Mouse (Mus musculus) forebrain, embryonic 14.5 days (tissue): ENCODE measurements around the gene Tmc8. TPM values are rescaled to one million over a fixed set of nuclear protein-coding genes. Genes with fewer than 3 reads are reported as not detected.
A peak's percentile ranks its signal among the peaks of the same experiment; 100 is the strongest.
"Not testable (repeated sequence)": the region's sequence is repeated elsewhere in the genome, so short reads cannot be mapped to it uniquely, and the experiment has no call there.

Experiments used
- ATAC-seq: fragments of 200-750 bp; cut with Nextera tagmentation; 2 replicates; pipeline ENCODE4 v1.8.0; 2017; ENCODE audit warnings: mild to moderate bottlenecking, moderate library complexity
- DNase-seq: peaks from one replicate; pipeline ENCODE4 v3.0.0-alpha.2; 2015; ENCODE audit warnings: low spot score
- H3K27ac ChIP-seq: fragments of 300-500 bp; sonication (generic); 2 replicates; pipeline ENCODE4 v1.5.1; 2014; ENCODE audit warnings: low read depth, mild to moderate bottlenecking, control low read depth, low read length, moderate library complexity
- H3K27me3 ChIP-seq: fragments of 300-500 bp; sonication (generic); replicated peaks from 2 replicates; pipeline ENCODE4 v1.6.1; 2014; ENCODE audit warnings: low read length, control low read depth, mixed read lengths; ENCODE audit not compliant: control insufficient read depth, insufficient read depth
- H3K36me3 ChIP-seq: fragments of 300-500 bp; sonication (generic); 2 replicates; pipeline ENCODE4 v1.6.1; 2014; ENCODE audit warnings: low read length, control low read depth; ENCODE audit not compliant: control insufficient read depth, insufficient read depth
- H3K4me1 ChIP-seq: fragments of 300-500 bp; sonication (generic); 2 replicates; pipeline ENCODE4 v1.6.1; 2014; ENCODE audit warnings: antibody characterized with exemption, low read length, control low read depth; ENCODE audit not compliant: control insufficient read depth, insufficient read depth
- H3K4me2 ChIP-seq: fragments of 300-500 bp; sonication (generic); 2 replicates; pipeline ENCODE4 v1.6.1; 2014; ENCODE audit warnings: mild to moderate bottlenecking, control low read depth, low read length
- H3K4me3 ChIP-seq: fragments of 300-500 bp; sonication (generic); 2 replicates; pipeline ENCODE4 v1.5.1; 2014; ENCODE audit warnings: low read depth, low read length, control low read depth
- H3K9ac ChIP-seq: fragments of 300-500 bp; sonication (generic); 2 replicates; pipeline ENCODE4 v1.6.1; 2014; ENCODE audit warnings: mild to moderate bottlenecking, low read length, control low read depth, moderate library complexity
- H3K9me3 ChIP-seq: fragments of 300-500 bp; sonication (generic); replicated peaks from 2 replicates; pipeline ENCODE4 v1.6.1; 2016; ENCODE audit warnings: low read length, control low read depth, mixed read lengths; ENCODE audit not compliant: control insufficient read depth
- WGBS: fragments of 180-500 bp; shearing (Covaris S2); extraction: QIAGEN DNeasy Blood & Tissue Kit; methylation state at CpG from one replicate; pipeline ENCODE4 v1.1.7; 2014; 5-methylcytosine and 5-hydroxymethylcytosine counted together
- polyA plus RNA-seq: library from polyadenylated mRNA; unstranded; fragments of >200 nt; fragmentation: Nextera tagmentation; extraction: Ambion mirVana; gene quantifications from 2 replicates; pipeline ENCODE4 v1.2.1, GENCODE M21; 2014

The Tmc8 gene
- polyA plus RNA-seq, 1 experiment from 2014 or later: 0.29 TPM

DNA sequence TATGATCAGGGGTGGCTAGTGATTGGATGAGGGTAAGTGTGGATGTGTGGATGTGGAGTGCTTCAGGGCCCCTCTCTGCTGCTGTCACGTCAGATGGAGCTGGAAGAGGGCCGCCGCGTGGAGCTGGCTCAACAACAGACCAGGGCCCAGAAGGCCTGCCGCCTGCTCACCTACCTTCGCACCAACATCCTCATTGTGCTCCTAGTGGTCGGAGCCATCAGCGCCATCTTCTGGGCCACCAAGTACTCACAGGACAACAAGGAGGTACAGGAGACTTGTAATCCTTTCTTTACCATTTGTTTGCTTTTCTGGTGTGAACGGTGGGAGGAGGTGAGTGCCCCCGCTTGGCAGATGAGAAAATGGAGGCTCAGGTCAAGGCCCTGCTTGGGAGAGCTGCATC, 4.4 kb downstream of the Tmc8 start:
- Histone ChIP-seq H3K27me3 (peaks cover 25% of the 10 kb centered on the region; the same call in 1 of the 2 replicates), H3K9me3 (no peaks in the 10 kb centered on the region), H3K27ac (no peak overlapping the region), H3K9ac (no peak overlapping the region), H3K4me1 (no peaks in the 10 kb centered on the region; the same call in 1 of the 2 replicates), H3K4me2 (no peak overlapping the region), H3K36me3 (no peaks in the 10 kb centered on the region), H3K4me3 (no peak overlapping the region)
- DNase-seq (peak; percentile 63), ATAC-seq (peak; percentile 18; the same call in 1 of the 2 replicates)
- 5% methylated on average over 10 of the region's 10 CpGs for WGBS

DNA sequence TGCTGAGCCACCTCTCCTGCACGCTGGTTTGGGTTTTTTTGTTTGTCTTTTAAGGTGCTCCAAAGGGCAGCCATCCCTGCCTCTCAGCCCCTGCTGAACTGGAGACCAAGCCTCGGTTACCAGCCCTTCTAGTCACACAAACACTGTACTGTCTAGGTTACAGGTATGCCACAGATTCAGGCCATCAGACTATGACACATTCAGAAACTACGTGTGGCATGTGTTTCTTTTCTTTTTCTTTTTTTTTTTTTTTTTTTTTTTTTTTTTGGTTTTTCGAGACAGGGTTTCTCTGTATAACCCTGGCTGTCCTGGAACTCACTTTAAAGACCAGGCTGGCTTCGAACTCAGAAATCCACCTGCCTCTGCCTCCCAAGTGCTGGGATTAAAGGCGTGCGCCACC, 6.6 kb downstream of the Tmc8 start:
- H3K27me3 ChIP-seq: peaks cover 13% of the 10 kb centered on the region; the same call in 1 of the 2 replicates
- not testable (repeated sequence) for H3K4me2 ChIP-seq, H3K9ac ChIP-seq, H3K36me3 ChIP-seq, DNase-seq, H3K4me1 ChIP-seq, H3K9me3 ChIP-seq, ATAC-seq, H3K4me3 ChIP-seq, H3K27ac ChIP-seq
- WGBS: 81% methylated on average over 7 of the region's 7 CpGs

DNA sequence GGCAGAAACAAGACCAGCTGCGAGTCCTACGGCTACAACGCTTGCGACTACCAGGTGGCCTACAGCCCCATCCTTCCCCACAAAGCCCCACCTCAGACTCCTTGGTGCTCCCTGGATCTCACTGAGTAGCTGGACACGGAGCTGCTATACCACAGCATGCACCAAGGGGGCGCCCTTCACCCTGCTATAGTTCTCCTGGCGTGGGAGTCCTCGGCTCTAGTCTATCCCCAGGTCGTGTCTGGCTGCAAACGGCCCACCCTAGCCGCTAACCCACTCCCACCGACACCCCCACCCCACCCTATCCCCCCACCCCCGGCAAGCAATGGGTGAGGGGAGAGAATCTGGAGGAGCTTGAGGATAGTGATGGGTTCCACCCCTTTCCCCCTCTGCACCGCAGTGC, 8.4 kb downstream of the Tmc8 start:
- H3K4me3 ChIP-seq: no peak overlapping the region
- no peak overlapping the region for H3K9ac ChIP-seq
- no peaks in the 10 kb centered on the region for H3K36me3 ChIP-seq
- DNase-seq: peak; percentile 60
- ATAC-seq: no peak
- WGBS: 9% methylated on average over 14 of the region's 14 CpGs
- peak overlapping the region; percentile 12; the same call in 1 of the 2 replicates for H3K4me2 ChIP-seq
- H3K27me3 ChIP-seq: 0 out of 2 replicates have a peak, but pooled peaks cover 5% of the 10 kb centered on the region
- H3K27ac ChIP-seq: no peak overlapping the region
- no peaks in the 10 kb centered on the region for H3K4me1 ChIP-seq
- no peaks in the 10 kb centered on the region for H3K9me3 ChIP-seq

DNA sequence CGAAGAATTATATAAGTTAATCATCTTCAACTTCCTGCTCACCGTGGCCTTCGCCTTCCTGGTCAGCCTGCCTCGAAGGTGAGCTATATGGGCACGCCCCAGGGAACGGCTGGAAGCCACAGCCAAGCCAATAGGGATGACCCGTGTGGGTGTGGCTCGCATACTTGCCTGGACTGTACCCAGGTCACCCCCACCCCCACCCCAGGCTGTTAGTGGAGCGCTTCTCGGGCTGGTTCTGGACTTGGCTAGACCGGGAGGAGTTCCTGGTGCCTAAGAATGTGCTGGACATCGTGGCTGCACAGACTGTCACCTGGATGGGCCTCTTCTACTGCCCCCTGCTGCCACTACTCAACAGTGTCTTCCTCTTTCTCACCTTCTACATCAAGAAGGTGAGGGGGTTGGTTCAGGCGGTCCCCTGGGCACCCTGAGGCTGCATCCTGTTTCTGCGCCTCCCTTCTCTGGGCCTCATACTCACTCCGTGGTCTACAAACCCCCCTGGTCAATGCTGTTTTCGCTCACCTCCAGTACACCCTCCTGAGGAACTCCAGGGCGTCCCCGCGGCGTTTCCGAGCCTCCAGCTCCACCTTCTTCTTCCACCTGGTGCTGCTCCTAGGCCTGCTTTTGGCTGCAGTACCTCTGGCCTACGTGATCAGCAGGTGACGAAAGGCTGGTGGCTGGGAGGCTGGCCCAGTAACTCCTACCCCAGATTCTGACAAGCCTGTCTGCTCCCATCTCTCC, 9.0 kb downstream of the Tmc8 start:
- no peak for ATAC-seq
- Histone ChIP-seq H3K9me3 (no peaks in the 10 kb centered on the region), H3K36me3 (no peaks in the 10 kb centered on the region), H3K27me3 (0 out of 2 replicates have a peak, but pooled peaks cover 5% of the 10 kb centered on the region), H3K4me2 (peak overlapping the region; percentile 12; the same call in 1 of the 2 replicates), H3K27ac (no peak overlapping the region), H3K4me1 (no peaks in the 10 kb centered on the region), H3K4me3 (no peak overlapping the region), H3K9ac (no peak overlapping the region)
- no peak for DNase-seq
- WGBS: 37% methylated on average over 23 of the region's 23 CpGs

DNA sequence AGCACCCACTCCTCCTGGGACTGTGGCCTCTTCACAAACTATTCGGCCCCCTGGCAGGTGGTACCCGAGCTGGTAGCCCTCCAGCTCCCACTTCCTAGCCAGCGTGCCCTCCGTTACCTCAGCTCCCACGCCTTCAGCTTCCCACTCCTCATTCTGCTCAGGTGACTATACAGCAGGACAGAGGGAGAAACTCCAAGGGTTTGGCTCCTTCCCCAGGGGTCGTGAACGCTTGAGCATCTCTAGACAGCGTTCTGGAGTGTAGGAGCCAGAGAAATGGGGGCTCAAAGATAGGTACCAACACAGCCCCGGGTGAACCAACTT, 9.5 kb downstream of the Tmc8 start:
- ATAC-seq: no peak
- Histone ChIP-seq H3K27me3 (0 out of 2 replicates have a peak, but pooled peaks cover 5% of the 10 kb centered on the region), H3K4me1 (no peaks in the 10 kb centered on the region), H3K4me2 (no peak overlapping the region), H3K36me3 (no peaks in the 10 kb centered on the region), H3K4me3 (no peak overlapping the region), H3K27ac (no peak overlapping the region), H3K9me3 (no peaks in the 10 kb centered on the region), H3K9ac (no peak overlapping the region)
- DNase-seq: no peak
- 90% methylated on average over 9 of the region's 9 CpGs for WGBS

DNA sequence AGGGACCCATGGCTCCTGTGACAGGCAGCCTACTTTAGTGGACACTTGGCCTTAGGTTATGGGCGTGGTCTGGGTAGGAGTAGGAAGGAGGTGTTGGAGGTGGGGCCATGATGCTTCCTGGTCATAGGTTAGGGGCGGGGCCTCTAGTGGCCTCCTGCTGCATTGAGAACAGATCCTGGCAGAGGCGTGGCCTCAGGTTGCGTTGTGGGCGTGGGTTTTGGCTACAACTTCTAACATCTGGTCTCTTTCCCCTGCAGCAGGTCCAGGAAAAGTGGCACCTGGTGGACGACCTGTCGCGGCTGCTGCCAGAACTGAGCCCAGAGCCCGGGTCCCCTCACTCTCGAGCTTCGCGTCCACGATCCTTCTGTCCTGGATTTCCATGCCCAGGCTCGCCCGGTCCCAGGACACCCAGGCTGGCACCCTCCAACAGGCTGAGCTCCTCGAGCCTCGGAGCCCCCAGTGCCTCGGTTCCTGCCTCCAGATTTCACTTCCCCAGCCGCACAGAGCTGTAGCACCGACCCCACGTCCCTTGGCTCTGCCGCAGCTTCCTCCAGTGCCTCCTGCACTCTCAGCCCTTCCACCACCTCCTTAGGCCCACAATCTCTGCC, 10.5 kb downstream of the Tmc8 start:
- H3K4me2 ChIP-seq: no peak overlapping the region
- WGBS: 9% methylated on average over 22 of the region's 22 CpGs
- ATAC-seq (no peak), DNase-seq (no peak)
- H3K4me3 ChIP-seq: no peak overlapping the region
- no peaks in the 10 kb centered on the region for H3K4me1 ChIP-seq
- no peaks in the 10 kb centered on the region for H3K9me3 ChIP-seq
- H3K27me3 ChIP-seq: 0 out of 2 replicates have a peak, but pooled peaks cover 5% of the 10 kb centered on the region
- no peaks in the 10 kb centered on the region for H3K36me3 ChIP-seq
- no peak overlapping the region for H3K27ac ChIP-seq
- H3K9ac ChIP-seq: no peak overlapping the region

DNA sequence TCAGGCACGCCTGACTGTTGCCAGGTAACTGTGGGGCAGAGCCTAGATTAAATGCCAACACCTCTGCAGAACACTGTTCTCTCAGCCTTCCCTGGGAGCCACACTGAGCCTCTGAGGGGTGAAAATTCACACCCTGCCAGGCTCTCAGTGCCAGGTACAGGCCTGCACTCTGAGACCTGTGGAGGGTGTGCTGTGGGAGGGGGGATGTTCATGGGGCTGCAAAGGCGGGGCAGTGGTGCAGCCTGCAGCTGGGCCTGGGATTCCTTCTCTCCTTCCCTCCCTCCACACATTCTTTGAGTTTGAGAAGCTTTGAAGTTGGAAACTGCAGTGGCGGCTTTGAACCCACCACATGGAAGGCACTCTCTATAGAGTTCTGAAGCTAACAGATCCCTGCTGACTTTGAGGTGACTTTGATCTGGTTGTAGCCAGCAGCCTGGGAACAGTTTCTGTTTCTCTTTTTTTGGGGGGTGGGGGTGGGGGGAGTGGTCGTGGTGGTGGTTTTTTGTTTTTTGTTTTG, 12.2 kb downstream of the Tmc8 start:
- H3K36me3 ChIP-seq: no peaks in the 10 kb centered on the region
- H3K27ac ChIP-seq: no peak overlapping the region
- no peaks in the 10 kb centered on the region for H3K4me1 ChIP-seq
- DNase-seq: no peak
- H3K9me3 ChIP-seq: no peaks in the 10 kb centered on the region
- no peak overlapping the region for H3K9ac ChIP-seq
- no peak overlapping the region for H3K4me3 ChIP-seq
- no peak for ATAC-seq
- H3K4me2 ChIP-seq: no peak overlapping the region
- H3K27me3 ChIP-seq: 0 out of 2 replicates have a peak, but pooled peaks cover 5% of the 10 kb centered on the region
- WGBS: 56% methylated on average over 4 of the region's 4 CpGs

DNA sequence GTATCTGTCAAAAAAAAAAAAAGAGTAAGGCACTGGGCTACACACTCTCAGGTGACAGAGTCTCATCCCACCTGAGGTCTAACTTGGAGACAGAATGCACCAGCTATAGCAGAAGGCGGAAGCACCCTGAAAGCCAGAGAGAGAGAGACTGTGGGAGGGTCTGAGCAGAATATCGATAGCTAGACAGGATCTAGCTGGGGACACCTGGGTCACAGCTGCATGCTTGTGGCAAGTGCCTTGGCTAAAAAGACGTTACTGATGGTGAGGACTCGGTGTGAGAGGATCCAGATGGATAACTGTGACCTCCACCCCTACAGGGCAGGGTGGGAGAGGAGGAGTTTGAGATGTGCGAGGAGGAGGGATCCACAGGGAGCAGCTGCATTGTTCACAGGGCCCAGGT, 15.1 kb downstream of the Tmc8 start:
- Histone ChIP-seq H3K9me3 (no peaks in the 10 kb centered on the region), H3K4me1 (no peaks in the 10 kb centered on the region), H3K27me3 (0 out of 2 replicates have a peak, but pooled peaks cover 3% of the 10 kb centered on the region), H3K36me3 (no peaks in the 10 kb centered on the region), H3K27ac (no peak overlapping the region), H3K9ac (no peak overlapping the region), H3K4me3 (no peak overlapping the region), H3K4me2 (no peak overlapping the region)
- no peak for DNase-seq
- ATAC-seq: no peak
- 51% methylated on average over 5 of the region's 5 CpGs for WGBS
